Mouse (Mus musculus) midbrain, embryonic 11.5 days (tissue): ENCODE measurements at regions not wholly inside any gene's neighbourhood (a gene's known extent, or its start where the extent isn't known, plus 50 kb on each side); places are given as distances from the start of the nearest gene placed in this dataset.

Source experiments
- ATAC-seq: fragments of 200-750 bp; cut with Nextera tagmentation; 2 replicates; pipeline ENCODE4 v1.8.0; 2017; ENCODE audit warnings: moderate TSS enrichment, moderate library complexity; ENCODE audit not compliant: low FRiP score
- DNase-seq: peaks from one replicate; pipeline ENCODE4 v3.0.0; 2015; ENCODE audit warnings: low spot score; ENCODE audit errors: missing footprints
- H3K27ac ChIP-seq: fragments of 300-500 bp; sonication (generic); 2 replicates; pipeline ENCODE4 v1.5.1; 2014; ENCODE audit warnings: low read depth, low read length
- H3K27me3 ChIP-seq: fragments of 300-500 bp; sonication (generic); 2 replicates; pipeline ENCODE4 v1.6.1; 2014; ENCODE audit warnings: mild to moderate bottlenecking, low read length, moderate library complexity, mixed read lengths; ENCODE audit not compliant: control insufficient read depth, insufficient read depth
- H3K36me3 ChIP-seq: fragments of 300-500 bp; sonication (generic); 2 replicates; pipeline ENCODE4 v1.6.1; 2014; ENCODE audit warnings: mild to moderate bottlenecking, low read length, moderate library complexity, mixed read lengths; ENCODE audit not compliant: control insufficient read depth, insufficient read depth
- H3K4me1 ChIP-seq: fragments of 300-500 bp; sonication (generic); 2 replicates; pipeline ENCODE4 v1.6.1; 2014; ENCODE audit warnings: low read length; ENCODE audit not compliant: control insufficient read depth, insufficient read depth
- H3K4me2 ChIP-seq: fragments of 300-500 bp; sonication (generic); 2 replicates; pipeline ENCODE4 v1.6.1; 2014; ENCODE audit warnings: mild to moderate bottlenecking, moderate library complexity
- H3K4me3 ChIP-seq: fragments of 300-500 bp; sonication (generic); 2 replicates; pipeline ENCODE4 v1.5.1; 2014; ENCODE audit warnings: low read depth, low read length
- H3K9ac ChIP-seq: fragments of 300-500 bp; sonication (generic); 2 replicates; pipeline ENCODE4 v1.6.1; 2014; ENCODE audit warnings: low read length
- H3K9me3 ChIP-seq: fragments of 300-500 bp; sonication (generic); 2 replicates; pipeline ENCODE4 v1.6.1; 2016; ENCODE audit warnings: low read length; ENCODE audit not compliant: control insufficient read depth
- WGBS: fragments of 180-500 bp; shearing (Covaris S2); extraction: QIAGEN DNeasy Blood & Tissue Kit; methylation state at CpG from one replicate; pipeline ENCODE4 v1.1.7; 2014; 5-methylcytosine and 5-hydroxymethylcytosine counted together

DNA sequence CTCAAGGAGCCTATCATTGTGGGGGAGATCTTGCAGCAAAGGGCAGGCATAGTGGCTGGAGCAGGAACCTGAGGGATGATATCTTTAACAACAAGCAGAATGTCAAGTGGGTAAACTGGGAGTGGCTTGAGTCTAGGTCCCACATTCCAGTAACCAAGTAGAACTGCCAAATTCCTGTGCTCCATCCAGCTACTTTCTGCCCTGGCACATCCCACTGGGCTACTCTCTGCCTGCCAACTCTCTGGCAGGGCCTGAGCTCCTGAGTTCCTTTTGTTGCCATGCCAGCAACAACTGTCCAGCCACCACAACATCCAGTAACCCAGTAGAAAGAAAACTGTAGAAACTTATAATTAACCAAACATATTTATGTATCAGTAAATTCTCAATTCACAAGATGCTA, 1088.8 kb upstream of the Tenm4 start:
- no peak overlapping the region for H3K27ac ChIP-seq

GRCm38 (mm10) chr7:95084328-95084727, 1086.7 kb upstream of the Tenm4 start:
- no peaks in the 10 kb centered on the region for H3K4me1 ChIP-seq
- no peak overlapping the region for H3K4me3 ChIP-seq
- H3K36me3 ChIP-seq, result no peaks in the 10 kb centered on the region
- ATAC-seq, result no peak
- 77% methylated on average over 2 of the region's 2 CpGs for WGBS
- no peak overlapping the region for H3K4me2 ChIP-seq
- DNase-seq, result no peak
- no peak overlapping the region for H3K27ac ChIP-seq
- H3K9me3 ChIP-seq, result no peaks in the 10 kb centered on the region
- H3K9ac ChIP-seq, result no peak overlapping the region
- no peaks in the 10 kb centered on the region for H3K27me3 ChIP-seq

More for the DNA sequence above, 1088.8 kb upstream of the Tenm4 start:
- Histone ChIP-seq H3K36me3 (no peaks in the 10 kb centered on the region), H3K9ac (no peak overlapping the region), H3K27me3 (no peaks in the 10 kb centered on the region), H3K4me2 (no peak overlapping the region), H3K9me3 (no peaks in the 10 kb centered on the region), H3K4me3 (no peak overlapping the region), H3K4me1 (no peaks in the 10 kb centered on the region)
- ATAC-seq (no peak), DNase-seq (no peak)

GRCm38 (mm10) chr7:95091360-95091759, 1079.7 kb upstream of the Tenm4 start:
- ATAC-seq, result peak; percentile 33; the same call in 1 of the 2 replicates
- no peak overlapping the region for H3K9ac ChIP-seq
- DNase-seq, result peak; percentile 84
- no peaks in the 10 kb centered on the region for H3K9me3 ChIP-seq
- no peak overlapping the region for H3K4me3 ChIP-seq
- H3K27ac ChIP-seq, result no peak overlapping the region
- H3K27me3 ChIP-seq, result no peaks in the 10 kb centered on the region
- no peaks in the 10 kb centered on the region for H3K4me1 ChIP-seq
- H3K4me2 ChIP-seq, result no peak overlapping the region
- H3K36me3 ChIP-seq, result no peaks in the 10 kb centered on the region

DNA sequence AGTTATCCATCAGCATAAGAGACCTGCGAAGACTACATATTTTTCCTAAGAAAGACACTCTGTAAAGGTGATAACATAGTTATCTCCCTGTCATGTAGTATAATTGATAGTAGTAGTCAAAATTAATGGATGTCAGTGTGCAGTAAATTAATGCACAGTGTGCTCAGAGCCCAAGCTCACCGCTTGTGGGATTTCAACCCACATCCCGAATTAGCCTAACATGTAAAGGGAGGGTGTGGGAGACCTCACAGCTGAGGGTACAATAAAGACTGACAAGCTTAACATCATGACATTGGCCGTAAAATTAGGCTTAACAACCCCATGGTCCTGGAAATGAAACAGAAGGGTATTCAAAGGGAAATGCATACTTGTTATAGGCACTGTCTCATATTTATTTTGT, 1042.0 kb upstream of the Tenm4 start:
- H3K4me3 ChIP-seq, result no peak overlapping the region
- DNase-seq (no peak), ATAC-seq (peak; percentile 40; the same call in 1 of the 2 replicates)
- no peaks in the 10 kb centered on the region for H3K27me3 ChIP-seq
- H3K4me2 ChIP-seq, result no peak overlapping the region
- H3K36me3 ChIP-seq, result no peaks in the 10 kb centered on the region
- no peaks in the 10 kb centered on the region for H3K9me3 ChIP-seq
- H3K27ac ChIP-seq, result no peak overlapping the region
- no peak overlapping the region for H3K9ac ChIP-seq
- 0 out of 2 replicates have a peak, but pooled peaks cover 2% of the 10 kb centered on the region for H3K4me1 ChIP-seq
- WGBS, result 71% methylated on average over 4 of the region's 4 CpGs

DNA sequence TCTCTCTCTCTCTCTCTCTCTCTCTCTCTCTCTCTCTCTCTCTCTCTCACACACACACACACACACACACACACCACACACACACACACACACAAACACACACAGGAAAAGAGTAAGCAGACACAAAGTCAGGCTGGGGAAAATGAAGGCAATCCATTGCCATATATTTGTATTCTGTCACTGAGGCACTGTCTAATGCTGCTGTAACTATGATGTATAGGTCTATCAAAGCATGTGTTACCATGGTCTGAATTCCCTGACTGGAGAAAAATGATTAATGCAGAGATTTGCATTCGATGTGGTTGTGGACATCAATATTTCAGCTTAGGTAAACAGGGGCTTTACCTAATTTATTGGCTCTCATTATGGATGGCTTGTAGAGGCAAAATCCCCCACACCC, 1038.0 kb upstream of the Tenm4 start:
- Histone ChIP-seq H3K36me3 (no peaks in the 10 kb centered on the region), H3K27ac (no peak overlapping the region), H3K9ac (no peak overlapping the region), H3K4me3 (no peak overlapping the region), H3K27me3 (no peaks in the 10 kb centered on the region), H3K4me1 (0 out of 2 replicates have a peak, but pooled peaks cover 2% of the 10 kb centered on the region), H3K4me2 (no peak overlapping the region), H3K9me3 (no peaks in the 10 kb centered on the region)
- 88% methylated on average over 1 of the region's 1 CpGs for WGBS
- no peak for ATAC-seq
- DNase-seq, result no peak

DNA sequence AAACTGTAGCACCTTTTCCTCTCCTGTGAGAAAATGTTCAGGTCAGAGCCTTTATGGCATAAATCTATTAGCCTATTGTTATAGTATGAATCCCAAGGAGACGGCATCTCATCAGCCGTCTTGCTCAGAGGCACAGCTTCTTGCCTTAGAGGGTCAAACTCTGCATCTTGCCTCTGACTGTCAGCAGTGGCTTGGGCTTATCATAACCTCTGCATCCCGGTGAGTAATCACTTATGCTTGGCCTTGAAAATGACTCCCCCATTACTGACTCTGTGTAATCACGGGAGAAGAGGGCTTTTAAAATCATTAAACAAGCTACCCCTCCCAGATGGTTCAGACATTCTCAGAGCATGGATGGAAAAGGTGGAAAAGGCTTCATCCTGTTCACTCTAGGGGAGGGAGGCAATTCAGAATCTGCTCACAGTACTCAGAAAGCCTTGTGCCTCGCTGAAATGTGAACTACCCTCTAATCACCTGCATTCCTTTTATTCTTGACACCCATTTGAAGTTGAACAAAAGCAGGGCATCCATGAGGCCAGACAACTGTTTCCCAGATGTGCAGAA, 1036.9 kb upstream of the Tenm4 start:
- no peak overlapping the region for H3K4me3 ChIP-seq
- no peaks in the 10 kb centered on the region for H3K9me3 ChIP-seq
- DNase-seq, result peak; percentile 72
- no peaks in the 10 kb centered on the region for H3K36me3 ChIP-seq
- WGBS, result 58% methylated on average over 5 of the region's 5 CpGs
- H3K27ac ChIP-seq, result no peak overlapping the region
- H3K4me2 ChIP-seq, result no peak overlapping the region
- H3K27me3 ChIP-seq, result no peaks in the 10 kb centered on the region
- H3K4me1 ChIP-seq, result 0 out of 2 replicates have a peak, but pooled peaks cover 2% of the 10 kb centered on the region
- no peak overlapping the region for H3K9ac ChIP-seq
- ATAC-seq, result no peak

- H3K4me3 ChIP-seq, result no peak overlapping the region
- 85% methylated on average over 1 of the region's 1 CpGs for WGBS
- no peaks in the 10 kb centered on the region for H3K9me3 ChIP-seq
- H3K4me2 ChIP-seq, result no peak overlapping the region
- H3K4me1 ChIP-seq, result no peaks in the 10 kb centered on the region
- no peak overlapping the region for H3K9ac ChIP-seq
- H3K27ac ChIP-seq, result no peak overlapping the region
- ATAC-seq (no peak), DNase-seq (peak; percentile 21)
- no peaks in the 10 kb centered on the region for H3K36me3 ChIP-seq
- H3K27me3 ChIP-seq, result no peaks in the 10 kb centered on the region
Measured at GRCm38 (mm10) chr7:95141778-95142177, 1029.3 kb upstream of the Tenm4 start.

- ATAC-seq (no peak), DNase-seq (peak; percentile 62)
- Histone ChIP-seq H3K4me1 (no peaks in the 10 kb centered on the region), H3K4me3 (no peak overlapping the region), H3K27ac (no peak overlapping the region), H3K36me3 (no peaks in the 10 kb centered on the region), H3K27me3 (no peaks in the 10 kb centered on the region), H3K9me3 (no peaks in the 10 kb centered on the region), H3K9ac (no peak overlapping the region), H3K4me2 (no peak overlapping the region)
- 73% methylated on average over 2 of the region's 2 CpGs for WGBS
Measured at GRCm38 (mm10) chr7:95143037-95143436, 1028.0 kb upstream of the Tenm4 start.
